Mouse (Mus musculus) thymus, adult 2 months (tissue): ENCODE data around the gene Glyatl3.

ENCODE experiments used
- CTCF ChIP-seq: fragments of 200-500 bp; IDR thresholded peaks from 2 replicates; pipeline ENCODE4 v1.5.1; 2012; ENCODE audit warnings: mild to moderate bottlenecking, control low read depth, low read length, moderate library complexity, borderline replicate concordance; ENCODE audit not compliant: control insufficient read depth, poor library complexity, insufficient read depth; ENCODE audit errors: extremely low read depth
- POLR2A ChIP-seq: fragments of 200-500 bp; IDR thresholded peaks from 2 replicates; pipeline ENCODE4 v1.6.1; 2012; ENCODE audit warnings: mild to moderate bottlenecking, low read length, control low read depth, moderate library complexity; ENCODE audit not compliant: control insufficient read depth, poor library complexity, insufficient read depth; ENCODE audit errors: extremely low read depth

DNA sequence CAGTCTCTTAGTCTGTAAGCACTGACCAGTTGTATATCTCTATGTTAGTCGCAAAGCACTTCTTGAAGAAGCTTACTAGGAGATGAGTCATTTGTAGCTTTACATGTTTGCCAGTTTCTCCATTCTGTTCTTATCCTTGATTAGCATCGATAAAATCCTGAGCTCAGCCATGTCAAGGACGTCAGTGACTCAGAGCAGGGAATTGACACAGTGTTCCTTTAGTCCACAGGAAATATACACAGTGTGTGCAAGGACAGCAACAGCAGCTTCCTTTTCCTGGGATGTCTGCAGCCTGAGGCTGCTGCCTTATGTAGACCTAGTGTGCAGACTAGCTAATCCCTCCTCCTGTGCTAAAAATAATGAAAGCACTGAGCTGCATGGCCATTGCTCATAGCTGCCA, 34.4 kb upstream of the Glyatl3 start:
- TF ChIP-seq CTCF (no peak), POLR2A (no peak)
